Mouse (Mus musculus) c-Kit-positive CD71-negative TER-119-negative erythroid progenitor cells, embryonic 14.5 days (primary cell): Measurements from ENCODE around the gene Dtnbp1.
A peak's percentile ranks its signal among the peaks of the same experiment; 100 is the strongest.

ENCODE experiments used
- DNase-seq: peaks from one replicate; pipeline ENCODE4 v3.0.0-alpha.2; 2013; ENCODE audit warnings: low read depth

Gene Dtnbp1

DNA sequence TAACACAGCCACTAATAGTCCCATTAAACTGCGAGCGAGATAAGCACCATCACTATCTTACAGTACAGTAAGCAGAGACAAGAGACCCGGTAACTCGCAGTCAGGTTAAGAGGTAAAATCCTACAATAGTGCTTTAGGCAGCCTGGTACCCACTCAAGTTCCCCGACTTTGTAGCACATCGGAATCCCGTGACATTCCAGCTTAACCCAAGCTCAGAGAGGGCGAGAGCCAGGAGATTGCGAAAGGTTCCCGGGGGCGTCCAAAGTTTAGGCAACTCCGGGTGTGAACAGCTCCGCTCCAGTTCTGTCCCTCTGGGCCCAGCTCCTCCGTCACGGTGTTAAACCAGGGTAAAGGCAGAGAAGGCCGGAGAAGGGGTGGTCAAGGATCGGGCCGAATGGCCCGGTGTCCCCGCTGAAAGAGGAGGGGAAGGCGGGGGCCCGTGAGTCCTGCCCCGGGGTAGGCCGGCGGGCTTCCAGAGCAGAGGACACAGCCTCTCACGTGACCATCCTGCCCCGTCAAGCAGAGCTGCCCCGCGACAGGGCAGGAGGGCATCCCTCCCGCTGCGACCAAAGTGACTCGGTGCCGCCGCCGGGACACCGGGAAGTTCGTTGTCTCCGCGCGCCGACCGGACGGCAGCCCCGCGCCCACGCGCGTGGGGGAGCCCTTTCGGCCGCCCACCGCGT is 578 bp downstream of the Dtnbp1 start:
- DNase-seq: peak; percentile 34

DNA sequence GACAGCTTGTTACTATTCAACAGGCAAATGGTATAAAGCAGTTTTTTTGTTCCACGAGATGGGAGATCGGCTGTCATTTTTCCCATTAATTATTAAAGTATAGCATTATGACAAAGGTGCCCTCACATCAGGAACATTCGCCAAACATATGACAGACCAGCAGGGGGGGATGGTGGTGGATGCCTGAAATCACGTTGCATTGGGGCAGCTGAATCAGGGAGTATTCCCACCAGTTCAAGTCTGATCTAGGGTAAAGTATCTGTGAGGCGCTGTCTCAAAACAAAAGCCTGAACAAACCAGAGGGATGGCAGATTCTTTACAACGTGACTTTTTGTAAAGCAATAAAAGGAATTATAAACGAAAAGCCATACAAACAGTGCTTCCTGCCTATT is 1.1 kb downstream of the Dtnbp1 start:
- peak; percentile 52 for DNase-seq

DNA sequence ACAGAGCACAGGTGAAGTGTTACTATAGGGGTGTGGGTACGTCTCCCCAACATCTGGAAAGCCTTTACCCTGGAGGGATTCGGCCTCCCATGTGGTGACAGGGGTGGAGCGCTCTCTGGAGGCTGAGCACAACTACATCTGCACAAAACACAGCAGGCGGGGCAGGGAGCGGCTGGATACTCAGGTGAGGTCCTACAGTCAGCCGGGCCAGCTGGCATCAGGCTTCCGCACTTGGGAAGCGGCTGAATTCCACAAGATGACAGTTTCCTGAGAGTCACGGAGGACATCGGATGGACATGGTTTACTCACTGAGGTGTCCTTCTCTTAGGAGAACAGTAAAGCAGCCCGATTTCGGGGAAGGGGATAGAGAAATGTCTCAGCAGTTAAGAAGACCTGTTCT is 2.7 kb downstream of the Dtnbp1 start:
- DNase-seq: no peak

- no peak for DNase-seq
These were observed 5.6 kb downstream of the Dtnbp1 start for GRCm38 (mm10) chr13:44996339-44996738.

- no peak for DNase-seq
These were observed 9.3 kb downstream of the Dtnbp1 start for GRCm38 (mm10) chr13:44992550-44993205.

DNA sequence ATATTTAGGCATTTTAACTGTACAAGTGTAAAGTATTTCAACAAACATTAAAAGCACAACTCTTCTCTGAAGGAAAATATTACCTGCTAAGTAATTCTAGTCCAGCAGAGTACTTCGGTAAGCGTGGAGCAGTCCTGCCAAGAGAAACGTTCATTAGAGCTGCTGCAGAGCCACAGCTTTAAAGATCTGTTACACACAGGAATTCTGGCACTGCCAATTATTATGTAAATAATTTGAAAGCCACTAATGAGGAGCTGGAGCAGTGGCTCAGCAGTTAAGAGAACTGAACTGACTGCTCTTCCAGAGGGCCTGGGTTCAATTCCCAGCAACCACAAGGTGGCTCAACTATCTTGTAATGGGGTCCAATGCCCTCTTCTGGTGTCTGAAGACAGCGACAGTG is 10.0 kb downstream of the Dtnbp1 start:
- no peak for DNase-seq

DNA sequence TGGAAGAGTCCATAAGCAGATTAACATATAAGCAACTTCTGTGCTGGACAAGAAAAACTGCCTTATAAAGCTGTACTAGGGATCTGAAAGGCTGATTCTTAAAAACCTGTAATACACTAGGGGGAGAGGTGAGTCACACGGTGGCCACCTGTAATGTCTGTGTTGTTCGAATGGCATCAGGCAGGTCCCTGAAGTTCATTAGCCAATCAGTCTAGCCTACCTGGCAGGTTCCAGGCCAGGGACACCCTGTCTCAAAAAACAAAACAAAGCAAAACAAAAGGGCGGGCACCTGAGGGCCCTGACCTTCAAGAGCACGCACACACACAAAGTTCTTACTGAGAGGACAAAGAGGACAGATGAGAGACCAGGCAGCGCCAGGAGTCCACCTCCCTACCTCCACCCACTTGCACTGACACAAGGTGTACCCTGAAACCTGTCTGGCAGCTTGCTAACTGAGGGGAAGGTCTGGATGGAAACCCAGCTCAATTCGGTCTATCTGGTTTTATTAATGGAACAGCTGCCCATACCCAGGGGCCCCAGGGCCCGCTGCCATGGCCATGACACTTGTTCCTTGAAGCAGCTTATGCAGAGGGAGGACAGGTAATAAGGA is 11.8 kb downstream of the Dtnbp1 start:
- DNase-seq: no peak

DNA sequence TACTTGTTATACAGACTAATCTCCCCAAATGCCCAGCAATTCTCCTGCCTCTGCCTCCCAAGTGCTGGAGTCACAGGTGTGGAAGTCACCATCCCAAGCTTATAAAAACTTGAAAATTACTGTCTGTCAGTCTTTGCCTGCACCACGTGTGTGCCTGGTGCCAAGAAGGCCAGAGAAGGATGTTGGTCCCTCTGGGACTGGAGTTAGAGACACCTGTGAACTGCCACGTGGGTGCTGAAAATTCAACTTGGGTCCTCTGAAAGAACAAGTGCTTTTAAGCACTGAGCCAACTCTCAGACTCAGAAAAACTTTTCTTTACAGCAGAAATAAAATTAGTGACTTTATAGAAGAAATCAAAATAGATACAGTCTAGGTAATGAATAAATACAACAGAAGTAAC is 15.6 kb downstream of the Dtnbp1 start:
- DNase-seq: no peak

- no peak for DNase-seq
These were observed 16.6 kb downstream of the Dtnbp1 start for GRCm38 (mm10) chr13:44985321-44985720.

GRCm38 (mm10) chr13:44983635-44984401 is 18.1 kb downstream of the Dtnbp1 start:
- DNase-seq: no peak

GRCm38 (mm10) chr13:44982799-44983198 is 19.1 kb downstream of the Dtnbp1 start:
- DNase-seq: no peak

- DNase-seq: no peak
These were observed 22.5 kb downstream of the Dtnbp1 start for GRCm38 (mm10) chr13:44979433-44979832.

- no peak for DNase-seq
These were observed 24.3 kb downstream of the Dtnbp1 start for GRCm38 (mm10) chr13:44977483-44978141.

- DNase-seq: no peak
These were observed 24.9 kb downstream of the Dtnbp1 start for GRCm38 (mm10) chr13:44977059-44977458.

GRCm38 (mm10) chr13:44960542-44961291 is 41.2 kb downstream of the Dtnbp1 start:
- DNase-seq: no peak

DNA sequence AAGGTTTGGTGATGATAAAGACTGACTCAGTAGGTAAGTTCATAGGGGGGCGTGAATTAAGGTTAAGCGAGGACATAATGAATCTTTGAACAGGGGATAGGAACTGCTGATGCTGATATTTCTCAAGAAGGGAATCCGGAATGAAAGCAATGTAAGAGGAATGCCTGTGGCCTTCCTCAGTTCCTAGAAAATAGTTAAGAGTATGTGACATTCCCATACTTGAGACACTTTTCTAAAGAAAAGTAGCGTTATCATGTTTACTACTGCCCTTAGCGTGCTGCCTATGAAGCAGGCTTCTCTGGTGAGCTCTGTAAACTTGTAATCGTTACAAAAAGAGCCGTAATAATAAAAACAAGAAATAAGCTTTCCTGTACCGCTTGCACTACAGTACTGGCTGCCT is 44.9 kb downstream of the Dtnbp1 start:
- no peak for DNase-seq

- no peak for DNase-seq
These were observed 46.2 kb downstream of the Dtnbp1 start for GRCm38 (mm10) chr13:44955781-44956180.

DNA sequence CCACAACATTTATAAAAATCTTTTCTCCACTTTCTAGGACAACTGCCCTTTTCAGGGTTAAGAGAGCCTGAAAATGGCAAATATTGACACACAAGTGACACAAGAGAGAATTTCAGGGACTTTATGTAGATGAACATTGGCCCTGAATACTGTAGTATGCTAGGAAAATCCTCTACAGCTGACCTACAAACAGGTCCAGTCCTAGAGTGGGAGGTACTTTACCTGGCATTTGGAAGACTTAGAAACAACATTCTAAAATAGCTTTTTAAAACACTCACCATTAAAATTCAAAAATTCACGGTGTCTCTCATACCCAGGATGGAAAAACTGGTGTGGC is 47.7 kb downstream of the Dtnbp1 start:
- DNase-seq: no peak

DNA sequence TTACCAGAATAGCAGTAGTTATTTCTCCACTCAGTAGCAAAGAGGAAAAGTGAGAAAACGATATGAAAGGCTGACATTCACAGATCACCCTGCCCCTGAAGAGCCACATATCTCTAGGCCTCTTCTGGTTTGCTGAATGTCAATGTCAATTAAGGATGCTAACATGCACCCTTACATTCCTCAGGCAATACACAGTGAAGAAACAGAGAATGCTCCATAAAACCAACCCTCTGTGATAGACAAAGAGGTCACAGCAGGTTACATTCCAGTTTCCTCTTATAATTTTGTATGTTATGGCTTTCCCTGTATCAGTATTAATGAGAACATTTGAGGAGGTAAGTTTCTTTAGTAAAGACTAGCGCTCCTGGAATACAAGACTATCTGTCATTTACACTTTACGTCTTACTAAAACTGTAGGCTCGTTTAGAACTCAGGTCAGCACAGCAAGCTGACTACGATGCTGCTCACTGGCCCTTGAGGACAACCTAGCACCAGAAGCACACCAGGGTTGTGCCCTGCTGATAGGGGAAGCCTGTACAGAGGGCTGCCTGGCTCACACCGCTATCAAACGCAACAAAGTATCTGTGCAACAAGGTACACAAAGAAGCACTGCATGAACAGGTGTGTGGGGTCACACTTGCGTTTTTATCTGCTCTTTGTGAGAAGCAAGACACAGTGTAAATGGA is 48.3 kb downstream of the Dtnbp1 start:
- no peak for DNase-seq

DNA sequence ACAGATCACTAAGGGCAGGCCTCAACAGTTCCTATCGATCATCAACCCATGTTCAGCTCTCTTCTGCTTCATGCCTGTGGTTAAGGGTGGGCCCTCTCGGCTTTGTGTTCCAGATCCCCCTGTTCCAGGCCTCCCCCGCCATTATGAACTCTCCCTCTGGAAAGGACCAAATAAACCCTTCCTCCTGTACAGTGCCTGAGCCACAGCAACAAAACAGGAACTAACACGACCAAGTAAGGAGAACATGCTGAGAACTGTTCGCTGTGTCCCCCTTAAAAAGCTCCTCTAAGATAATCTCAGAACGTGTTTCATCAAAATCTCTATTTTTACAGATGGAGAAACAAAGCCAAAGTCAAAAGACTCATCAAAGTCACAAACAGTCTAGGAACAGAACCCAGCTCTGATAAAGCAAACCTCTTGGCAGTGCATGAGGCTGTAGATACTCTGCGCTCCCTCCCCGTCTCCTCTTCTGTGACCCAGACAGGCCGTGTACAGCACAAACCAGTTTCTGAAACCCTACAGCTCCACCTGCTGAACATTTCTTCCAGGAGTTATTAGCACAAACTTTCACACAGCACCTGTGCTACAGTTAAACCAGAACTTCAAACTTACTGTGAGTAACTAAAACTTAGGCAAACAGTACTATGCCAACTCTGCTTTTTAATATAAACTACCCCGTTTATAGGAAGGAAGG is 49.4 kb downstream of the Dtnbp1 start:
- no peak for DNase-seq
